Mouse (Mus musculus) testis, adult 2 months (tissue): ENCODE data around the gene Gpat3.

Experiments
- CTCF ChIP-seq: fragments of 200-500 bp; IDR thresholded peaks from 2 replicates; pipeline ENCODE4 v1.5.1; 2012; ENCODE audit warnings: low read depth, mild to moderate bottlenecking, inconsistent platforms, low read length, moderate library complexity; ENCODE audit not compliant: control insufficient read depth, insufficient read depth, insufficient replicate concordance
- POLR2A ChIP-seq: fragments of 200-500 bp; IDR thresholded peaks from 2 replicates; pipeline ENCODE4 v1.6.1; 2012; ENCODE audit warnings: low read depth, mild to moderate bottlenecking, inconsistent platforms, low read length, moderate library complexity; ENCODE audit not compliant: control insufficient read depth

DNA sequence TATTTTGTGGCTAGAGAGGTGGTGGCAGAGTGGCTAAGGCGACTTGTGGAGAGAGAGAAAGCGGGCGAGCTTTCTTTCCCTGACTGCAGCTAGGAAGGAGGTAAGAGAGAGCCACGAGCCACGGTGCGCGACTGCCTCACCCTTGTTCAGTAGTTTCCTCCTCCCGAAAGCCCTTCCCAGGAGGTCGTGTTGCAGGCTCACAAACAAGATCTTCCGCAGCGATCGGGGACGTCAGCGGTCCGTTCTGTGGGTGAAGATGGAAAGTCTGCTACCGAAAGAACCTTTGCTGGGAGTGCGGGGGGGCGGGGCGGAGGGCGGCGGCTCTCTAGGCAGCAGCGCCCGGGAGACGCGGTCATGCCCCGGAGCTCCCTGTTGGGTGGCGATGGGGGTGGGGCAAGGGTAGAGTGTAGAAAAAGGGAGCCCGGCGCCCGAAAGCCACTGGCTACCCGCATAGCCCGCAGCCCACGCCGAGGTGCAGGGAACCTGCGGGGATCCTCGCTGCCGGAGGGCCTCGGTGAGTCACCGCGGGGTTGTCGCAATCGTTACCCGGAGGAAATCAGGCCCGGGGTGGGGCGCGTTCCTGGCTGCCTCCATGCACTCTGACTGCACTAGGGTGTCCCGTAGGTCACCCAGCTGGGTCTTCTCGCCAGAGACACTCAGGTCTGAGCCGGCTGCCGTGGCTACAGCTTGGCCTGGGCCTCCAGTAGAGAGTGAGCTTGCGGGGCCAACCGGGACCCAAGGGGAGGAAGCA, 510 bp downstream of the Gpat3 start:
- TF ChIP-seq POLR2A (0 out of 2 replicates have a peak, but pooled peaks have one; percentile 11), CTCF (no peak)
